18 mouse cellular contexts compared by ENCODE assay signal in the genomic region with DNA sequence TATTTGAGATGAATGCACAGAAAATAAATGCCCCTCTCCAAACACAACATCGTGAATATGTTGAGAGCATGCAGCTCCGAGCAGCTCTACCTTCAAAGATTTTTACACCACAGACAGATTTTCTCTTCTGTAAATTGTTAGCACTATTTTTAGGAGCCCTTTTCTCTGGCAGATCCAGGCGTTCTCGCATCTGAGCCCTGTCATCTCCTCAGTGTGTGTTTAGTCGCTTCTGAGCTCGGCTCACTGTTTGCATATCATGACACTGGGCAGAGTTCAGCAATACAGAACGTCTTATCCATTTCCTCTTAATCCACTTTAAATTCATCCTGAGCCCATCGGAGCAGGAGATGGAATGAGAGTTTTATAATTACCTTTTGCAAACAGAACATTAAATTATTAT.
A peak's percentile ranks its signal among the peaks of the same experiment; 100 is the strongest.
DNase-seq lines count a peak whose midpoint lies in the region; ATAC-seq and TF ChIP-seq lines count a peak whose summit lies in the region.
"Had no signal": no experiment of that assay in that cellular context is flagged by ENCODE, and none has a peak within 500 bp of the region (broad histone marks: within the 10 kb centered on the region; RNA-seq: fewer than 3 reads in every experiment).

No protein-coding gene starts in this region.

- no peaks in the 10 kb centered on the region for H3K36me3 ChIP-seq in forebrain, embryonic 14.5 days (ENCODE audit: control insufficient read depth, insufficient read depth, low read length)
- H3K36me3 ChIP-seq in forebrain, embryonic 13.5 days (ENCODE audit: poor library complexity, severe bottlenecking): no peaks in the 10 kb centered on the region
- no peaks in the 10 kb centered on the region for H3K36me3 ChIP-seq in hindbrain, embryonic 15.5 days
- no peaks in the 10 kb centered on the region for H3K36me3 ChIP-seq in hindbrain, embryonic 14.5 days (replicated peaks; ENCODE audit: control insufficient read depth, insufficient read depth)
- no peaks in the 10 kb centered on the region for H3K36me3 ChIP-seq in midbrain, embryonic 14.5 days (ENCODE audit: control insufficient read depth, insufficient read depth, low read length)
- H3K36me3 ChIP-seq in midbrain, postnatal 0 days (ENCODE audit: insufficient read depth, low read length): no peaks in the 10 kb centered on the region
- H3K36me3 ChIP-seq: embryonic facial prominence, embryonic 15.5 days; hindbrain, embryonic 12.5 days; neural tube, embryonic 12.5 days; stomach, embryonic 15.5 days had no signal

- H3K27ac ChIP-seq in forebrain, embryonic 14.5 days (ENCODE audit: low read depth, low read length): peak overlapping the region; percentile 5; the same call in 1 of the 2 replicates
- no peak overlapping the region for H3K27ac ChIP-seq in forebrain, embryonic 13.5 days
- H3K27ac ChIP-seq in hindbrain, embryonic 15.5 days (replicated peaks): 0 out of 2 replicates have a peak overlapping the region, but pooled peaks have one; percentile 1
- H3K27ac ChIP-seq in hindbrain, embryonic 14.5 days: no peak overlapping the region
- H3K27ac ChIP-seq in midbrain, embryonic 14.5 days (replicated peaks; ENCODE audit: low read depth, low read length): no peak overlapping the region
- no peak overlapping the region for H3K27ac ChIP-seq in midbrain, postnatal 0 days (ENCODE audit: low read depth, low read length)
- H3K27ac ChIP-seq: embryonic facial prominence, embryonic 15.5 days; hindbrain, embryonic 12.5 days; neural tube, embryonic 12.5 days; stomach, embryonic 15.5 days had no signal

- 72% methylated on average over 8 of the region's 8 CpGs for WGBS in forebrain, embryonic 14.5 days
- WGBS in forebrain, embryonic 13.5 days: 75% methylated on average over 8 of the region's 8 CpGs
- 62% methylated on average over 8 of the region's 8 CpGs for WGBS in hindbrain, embryonic 15.5 days
- 71% methylated on average over 8 of the region's 8 CpGs for WGBS in hindbrain, embryonic 14.5 days
- 61% methylated on average over 8 of the region's 8 CpGs for WGBS in midbrain, embryonic 14.5 days
- WGBS in midbrain, postnatal 0 days: 54% methylated on average over 8 of the region's 8 CpGs

- no peak for DNase-seq in forebrain, embryonic 14.5 days (ENCODE audit: low spot score)
- no peak for DNase-seq in hindbrain, embryonic 14.5 days (ENCODE audit: low spot score)
- peak; percentile 31 for DNase-seq in midbrain, embryonic 14.5 days
- no peak for DNase-seq in midbrain, postnatal 0 days (ENCODE audit: low spot score)
- peak; percentile 36 for DNase-seq in telencephalon, adult 2 months (ENCODE audit: low read depth, low spot score)
- DNase-seq: cerebellum, adult 11-12 months; kidney, adult 18-20 months; kidney, postnatal 25 days; liver; lung, adult 2 months; lung, postnatal 4 days; thymus, postnatal 14 days had no signal

- H3K9me3 ChIP-seq in forebrain, embryonic 14.5 days (replicated peaks; ENCODE audit: control insufficient read depth, low read length): no peaks in the 10 kb centered on the region
- H3K9me3 ChIP-seq in forebrain, embryonic 13.5 days (replicated peaks): no peaks in the 10 kb centered on the region
- no peaks in the 10 kb centered on the region for H3K9me3 ChIP-seq in hindbrain, embryonic 15.5 days
- no peaks in the 10 kb centered on the region for H3K9me3 ChIP-seq in hindbrain, embryonic 14.5 days (ENCODE audit: control insufficient read depth, low read length)
- no peaks in the 10 kb centered on the region for H3K9me3 ChIP-seq in midbrain, embryonic 14.5 days (ENCODE audit: control insufficient read depth, low read length)
- no peaks in the 10 kb centered on the region for H3K9me3 ChIP-seq in midbrain, postnatal 0 days (ENCODE audit: low read length)
- H3K9me3 ChIP-seq: embryonic facial prominence, embryonic 15.5 days; hindbrain, embryonic 12.5 days; neural tube, embryonic 12.5 days; stomach, embryonic 15.5 days had no signal

- no peak overlapping the region; the same call in 1 of the 2 replicates for H3K9ac ChIP-seq in forebrain, embryonic 14.5 days (ENCODE audit: low read length)
- no peak overlapping the region for H3K9ac ChIP-seq in forebrain, embryonic 13.5 days
- H3K9ac ChIP-seq in hindbrain, embryonic 15.5 days: no peak overlapping the region
- no peak overlapping the region for H3K9ac ChIP-seq in hindbrain, embryonic 14.5 days
- no peak overlapping the region for H3K9ac ChIP-seq in midbrain, embryonic 14.5 days (replicated peaks; ENCODE audit: low read length)
- H3K9ac ChIP-seq in midbrain, postnatal 0 days (replicated peaks; ENCODE audit: low read length, poor library complexity, severe bottlenecking): no peak overlapping the region
- H3K9ac ChIP-seq: embryonic facial prominence, embryonic 15.5 days; hindbrain, embryonic 12.5 days; neural tube, embryonic 12.5 days; stomach, embryonic 15.5 days had no signal

- TF ChIP-seq CTCF in midbrain, postnatal 0 days (IDR thresholded peaks at IDR 0.05): no peak

- no peak for ATAC-seq in forebrain, embryonic 14.5 days
- ATAC-seq in forebrain, embryonic 13.5 days: no peak
- ATAC-seq in hindbrain, embryonic 15.5 days (ENCODE audit: low FRiP score, low read depth): no peak
- ATAC-seq in hindbrain, embryonic 14.5 days (ENCODE audit: low FRiP score): no peak
- ATAC-seq in midbrain, embryonic 14.5 days (ENCODE audit: low FRiP score, low TSS enrichment): no peak
- no peak for ATAC-seq in midbrain, postnatal 0 days (ENCODE audit: low FRiP score)

- no peaks in the 10 kb centered on the region for H3K27me3 ChIP-seq in forebrain, embryonic 14.5 days (replicated peaks; ENCODE audit: control insufficient read depth, insufficient read depth, low read length)
- no peaks in the 10 kb centered on the region for H3K27me3 ChIP-seq in forebrain, embryonic 13.5 days
- no peaks in the 10 kb centered on the region for H3K27me3 ChIP-seq in hindbrain, embryonic 15.5 days
- no peaks in the 10 kb centered on the region for H3K27me3 ChIP-seq in hindbrain, embryonic 14.5 days (ENCODE audit: control insufficient read depth, insufficient read depth, low read length)
- no peaks in the 10 kb centered on the region for H3K27me3 ChIP-seq in midbrain, embryonic 14.5 days (ENCODE audit: control insufficient read depth, insufficient read depth, low read length)
- no peaks in the 10 kb centered on the region for H3K27me3 ChIP-seq in midbrain, postnatal 0 days (ENCODE audit: insufficient read depth, low read length)
- H3K27me3 ChIP-seq: embryonic facial prominence, embryonic 15.5 days; hindbrain, embryonic 12.5 days; neural tube, embryonic 12.5 days; stomach, embryonic 15.5 days had no signal

- H3K4me1 ChIP-seq in forebrain, embryonic 14.5 days (ENCODE audit: control insufficient read depth, insufficient read depth, low read length): no peaks in the 10 kb centered on the region
- no peaks in the 10 kb centered on the region for H3K4me1 ChIP-seq in forebrain, embryonic 13.5 days
- no peaks in the 10 kb centered on the region; the same call in 1 of the 2 replicates for H3K4me1 ChIP-seq in hindbrain, embryonic 15.5 days (replicated peaks)
- no peaks in the 10 kb centered on the region for H3K4me1 ChIP-seq in hindbrain, embryonic 14.5 days (replicated peaks; ENCODE audit: control insufficient read depth, insufficient read depth, low read length)
- no peaks in the 10 kb centered on the region for H3K4me1 ChIP-seq in midbrain, embryonic 14.5 days (ENCODE audit: control insufficient read depth, insufficient read depth, low read length)
- H3K4me1 ChIP-seq in midbrain, postnatal 0 days (ENCODE audit: insufficient read depth, low read length): no peaks in the 10 kb centered on the region
- H3K4me1 ChIP-seq: embryonic facial prominence, embryonic 15.5 days; hindbrain, embryonic 12.5 days; neural tube, embryonic 12.5 days; stomach, embryonic 15.5 days had no signal

- no peak overlapping the region for H3K4me3 ChIP-seq in forebrain, embryonic 14.5 days (ENCODE audit: low read depth, low read length)
- no peak overlapping the region for H3K4me3 ChIP-seq in forebrain, embryonic 13.5 days
- H3K4me3 ChIP-seq in hindbrain, embryonic 15.5 days: no peak overlapping the region
- H3K4me3 ChIP-seq in hindbrain, embryonic 14.5 days (replicated peaks; ENCODE audit: low read length): no peak overlapping the region
- H3K4me3 ChIP-seq in midbrain, embryonic 14.5 days (replicated peaks; ENCODE audit: low read depth, low read length): no peak overlapping the region
- no peak overlapping the region for H3K4me3 ChIP-seq in midbrain, postnatal 0 days (ENCODE audit: low read depth, low read length)
- H3K4me3 ChIP-seq: embryonic facial prominence, embryonic 15.5 days; hindbrain, embryonic 12.5 days; neural tube, embryonic 12.5 days; stomach, embryonic 15.5 days had no signal

- no peak overlapping the region for H3K4me2 ChIP-seq in forebrain, embryonic 14.5 days (ENCODE audit: low read length)
- no peak overlapping the region for H3K4me2 ChIP-seq in forebrain, embryonic 13.5 days
- no peak overlapping the region for H3K4me2 ChIP-seq in hindbrain, embryonic 15.5 days
- no peak overlapping the region for H3K4me2 ChIP-seq in hindbrain, embryonic 14.5 days (replicated peaks)
- no peak overlapping the region for H3K4me2 ChIP-seq in midbrain, embryonic 14.5 days (ENCODE audit: low read length)
- H3K4me2 ChIP-seq in midbrain, postnatal 0 days (ENCODE audit: low read depth, low read length, poor library complexity, severe bottlenecking): no peak overlapping the region
- H3K4me2 ChIP-seq: embryonic facial prominence, embryonic 15.5 days; hindbrain, embryonic 12.5 days; neural tube, embryonic 12.5 days; stomach, embryonic 15.5 days had no signal

Comparison
In these comparisons a context has a peak if more than half of its experiments do, and no peak if none do; other contexts are left out.
1. DNase-seq: peak in midbrain, embryonic 14.5 days (single experiment) and telencephalon, adult 2 months (single experiment); none in forebrain, embryonic 14.5 days (single experiment), hindbrain, embryonic 14.5 days (single experiment) and midbrain, postnatal 0 days (single experiment).
2. H3K27ac ChIP-seq: peak in forebrain, embryonic 14.5 days (single experiment) and hindbrain, embryonic 15.5 days (single experiment); none in forebrain, embryonic 13.5 days (single experiment), hindbrain, embryonic 14.5 days (single experiment), midbrain, embryonic 14.5 days (single experiment) and midbrain, postnatal 0 days (single experiment).